Mouse (Mus musculus): ENCODE measurements around the gene Pfkm. TPM values are rescaled to one million over a fixed set of nuclear protein-coding genes. Genes with fewer than 3 reads are reported as not detected.

The Pfkm gene
- polyA plus RNA-seq (2014; fragmentation: Illumina TruSeq; extraction: RNeasy Lipid Tissue Mini Kit (QIAGEN cat#74804); ENCODE audit: low read depth, low replicate concordance), result 729 TPM

DNA sequence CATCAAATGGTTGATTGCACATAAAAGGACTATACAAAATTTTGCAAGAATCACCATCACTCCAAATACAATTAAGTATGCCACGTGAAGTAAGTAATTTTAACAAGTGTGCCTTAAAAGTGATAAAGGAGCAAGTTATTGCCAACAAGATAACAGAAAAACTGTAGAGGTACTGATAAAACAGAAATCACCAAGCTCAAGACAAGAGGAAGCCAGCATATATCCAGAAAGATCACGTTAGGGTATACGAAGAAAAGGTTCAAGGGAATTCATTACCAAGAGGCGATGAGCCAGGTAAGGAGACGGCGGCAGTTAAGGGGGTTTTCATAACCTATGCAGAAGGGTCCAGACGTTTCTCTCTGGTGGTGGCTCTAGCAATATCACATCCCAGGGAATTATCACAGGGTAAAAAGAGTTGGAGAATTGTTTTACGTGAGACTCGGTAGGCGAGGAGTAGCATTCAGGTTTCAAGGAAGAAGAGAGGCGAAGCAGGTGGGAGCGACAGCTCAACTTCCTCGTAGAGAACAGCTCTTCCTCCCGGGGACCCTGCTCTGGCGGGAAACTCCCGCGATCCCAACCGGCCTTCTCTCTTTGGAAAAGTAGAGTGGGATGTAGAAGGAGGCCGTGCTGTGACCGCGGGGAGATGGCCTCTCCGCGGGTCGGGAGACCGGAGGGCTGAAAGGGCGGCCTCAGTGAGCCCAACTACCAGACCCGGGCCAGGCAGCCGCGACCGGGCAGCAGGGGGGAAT, at the start of gene Pfkm:
Pfkm (plus strand) TSS at position 218 of the 749 bp plus-strand sequence.

DNA sequence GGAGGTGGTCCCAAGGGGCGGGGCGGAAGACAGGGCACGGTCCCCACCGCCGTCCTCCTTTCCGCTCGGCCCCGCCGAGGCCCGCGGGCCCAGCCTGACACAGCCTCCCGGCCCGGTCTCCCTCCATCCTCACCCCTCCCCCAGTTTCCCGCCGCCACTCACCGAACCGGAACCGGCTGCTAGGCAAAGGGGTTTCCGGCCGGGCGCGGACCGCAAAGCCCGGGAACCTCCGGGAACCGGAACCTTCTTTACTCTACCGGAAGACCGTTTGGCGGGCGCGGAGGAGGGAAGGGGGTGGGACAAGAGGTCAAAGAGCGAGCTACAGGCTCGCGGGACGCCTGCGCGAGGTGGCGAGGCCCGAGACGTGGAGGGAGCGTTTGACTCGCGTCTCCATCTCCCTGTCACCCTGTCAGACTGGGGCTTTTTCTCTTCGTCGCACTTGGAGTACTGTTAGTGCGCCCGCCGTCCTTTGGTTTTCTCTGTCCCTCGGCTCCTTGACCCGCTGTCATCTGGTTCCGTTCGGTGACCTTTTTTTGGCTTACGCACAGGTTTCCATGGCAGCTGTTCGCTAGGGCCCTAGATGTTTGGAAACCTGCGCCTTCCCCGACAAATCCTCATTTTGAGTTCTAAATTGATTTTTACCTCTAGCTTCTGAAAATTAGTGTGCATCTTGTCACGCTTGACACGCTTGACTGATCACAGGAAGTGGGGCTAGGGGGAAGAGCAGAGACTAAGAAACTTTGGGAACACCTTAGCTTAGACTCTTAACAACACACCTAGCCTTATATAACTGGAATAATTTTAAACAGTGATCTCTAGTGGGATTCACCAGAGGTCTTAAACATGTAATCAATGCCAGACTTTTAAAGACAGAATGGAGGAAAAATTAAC, 977 bp downstream of the Pfkm start, which contains the start of gene Senp1:
Senp1 (minus strand) TSS at position 624 of the 891 bp plus-strand sequence.

DNA sequence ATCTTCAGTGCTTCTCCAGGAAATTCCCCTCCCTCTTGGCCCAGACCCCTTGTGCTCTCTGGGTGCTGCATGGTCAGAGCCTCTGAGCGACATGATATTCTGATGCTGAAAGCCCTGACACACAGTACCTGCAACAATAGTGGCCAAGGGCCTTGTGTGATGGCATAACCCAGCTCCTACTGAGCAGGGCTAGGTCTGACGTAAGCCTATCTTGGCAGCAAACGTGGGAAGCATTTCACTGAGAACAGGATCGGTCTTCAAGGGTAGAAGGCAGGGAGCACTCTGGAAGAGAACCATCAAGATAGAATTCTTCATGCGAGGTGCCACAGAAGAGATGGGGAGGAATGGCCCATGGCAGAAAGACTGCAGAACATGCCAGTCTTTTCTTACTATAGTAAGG, 73.1 kb downstream of the Pfkm start, which contains the start of gene Asb8:
Asb8 (minus strand) TSS at position 101 of the 400 bp plus-strand sequence.

DNA sequence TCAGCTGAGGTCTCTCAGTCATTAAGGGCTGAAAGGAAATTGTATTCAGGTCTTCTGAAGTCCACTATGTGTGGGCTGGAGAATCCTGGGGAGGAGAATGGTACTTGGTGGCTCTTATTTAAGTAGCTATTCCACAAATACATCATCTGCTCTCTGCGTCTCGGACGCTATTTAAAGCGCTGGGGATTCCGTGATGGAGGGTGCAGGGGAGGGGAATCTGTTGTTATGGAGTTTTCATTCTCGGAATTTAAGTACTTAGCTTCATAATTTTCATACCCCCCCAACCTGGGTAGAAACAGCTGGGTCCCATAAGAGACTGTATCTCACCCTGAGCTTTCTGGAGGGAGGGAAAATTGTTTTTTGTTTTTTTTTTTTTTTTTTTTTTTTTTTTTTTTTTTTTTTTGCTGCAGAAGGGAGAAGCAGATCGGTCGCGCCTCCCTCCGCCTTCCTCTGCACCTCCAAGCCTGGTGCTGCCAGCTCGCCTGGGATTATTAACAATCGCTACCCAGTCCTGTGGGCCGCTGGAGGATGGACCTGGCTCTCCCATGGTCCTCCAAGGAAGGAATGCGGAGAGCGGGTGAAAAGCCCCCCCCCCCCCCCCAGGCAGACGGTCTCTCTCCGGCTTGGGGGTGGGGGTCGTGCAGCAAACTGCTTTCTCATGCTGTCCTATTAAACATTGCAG, 74.7 kb downstream of the Pfkm start, which contains the start of gene Ccdc184:
Ccdc184 (plus strand) TSS at position 196 of the 682 bp plus-strand sequence.

Other genes starting within 250 kb of the Pfkm start
- 46.5 TPM for gene Hdac7, start 248.1 kb upstream of the Pfkm start, polyA plus RNA-seq (2014; fragmentation: Illumina TruSeq; extraction: RNeasy Lipid Tissue Mini Kit (QIAGEN cat#74804); ENCODE audit: low read depth, low replicate concordance)
- gene Vdr, start 182.0 kb upstream of the Pfkm start, polyA plus RNA-seq (2014; fragmentation: Illumina TruSeq; extraction: RNeasy Lipid Tissue Mini Kit (QIAGEN cat#74804); ENCODE audit: low read depth, low replicate concordance), result 2.2 TPM
- gene Tmem106c, start 128.4 kb upstream of the Pfkm start, polyA plus RNA-seq (2014; fragmentation: Illumina TruSeq; extraction: RNeasy Lipid Tissue Mini Kit (QIAGEN cat#74804); ENCODE audit: low read depth, low replicate concordance), result 16.1 TPM
- gene Col2a1, start 87.9 kb upstream of the Pfkm start, polyA plus RNA-seq (2014; fragmentation: Illumina TruSeq; extraction: RNeasy Lipid Tissue Mini Kit (QIAGEN cat#74804); ENCODE audit: low read depth, low replicate concordance), result not detected
- gene Senp1, start 1.2 kb downstream of the Pfkm start, polyA plus RNA-seq (2014; fragmentation: Illumina TruSeq; extraction: RNeasy Lipid Tissue Mini Kit (QIAGEN cat#74804); ENCODE audit: low read depth, low replicate concordance), result 10.9 TPM
- gene Asb8, start 73.0 kb downstream of the Pfkm start, polyA plus RNA-seq (2014; fragmentation: Illumina TruSeq; extraction: RNeasy Lipid Tissue Mini Kit (QIAGEN cat#74804); ENCODE audit: low read depth, low replicate concordance), result 96.2 TPM
- 0.42 TPM for gene Ccdc184, start 74.6 kb downstream of the Pfkm start, polyA plus RNA-seq (2014; fragmentation: Illumina TruSeq; extraction: RNeasy Lipid Tissue Mini Kit (QIAGEN cat#74804); ENCODE audit: low read depth, low replicate concordance)
- not detected for gene Olfr288, start 103.0 kb downstream of the Pfkm start, polyA plus RNA-seq (2014; fragmentation: Illumina TruSeq; extraction: RNeasy Lipid Tissue Mini Kit (QIAGEN cat#74804); ENCODE audit: low read depth, low replicate concordance)
- not detected for gene Gm44579, start 128.4 kb downstream of the Pfkm start, polyA plus RNA-seq (2014; fragmentation: Illumina TruSeq; extraction: RNeasy Lipid Tissue Mini Kit (QIAGEN cat#74804); ENCODE audit: low read depth, low replicate concordance)
- not detected for gene Olfr287, start 128.5 kb downstream of the Pfkm start, polyA plus RNA-seq (2014; fragmentation: Illumina TruSeq; extraction: RNeasy Lipid Tissue Mini Kit (QIAGEN cat#74804); ENCODE audit: low read depth, low replicate concordance)
- not detected for gene Olfr286, start 141.9 kb downstream of the Pfkm start, polyA plus RNA-seq (2014; fragmentation: Illumina TruSeq; extraction: RNeasy Lipid Tissue Mini Kit (QIAGEN cat#74804); ENCODE audit: low read depth, low replicate concordance)
- gene H1fnt, start 164.7 kb downstream of the Pfkm start, polyA plus RNA-seq (2014; fragmentation: Illumina TruSeq; extraction: RNeasy Lipid Tissue Mini Kit (QIAGEN cat#74804); ENCODE audit: low read depth, low replicate concordance), result not detected
- gene Zfp641, start 203.6 kb downstream of the Pfkm start, polyA plus RNA-seq (2014; fragmentation: Illumina TruSeq; extraction: RNeasy Lipid Tissue Mini Kit (QIAGEN cat#74804); ENCODE audit: low read depth, low replicate concordance), result 5.4 TPM
- not detected for gene Olfr285, start 224.8 kb downstream of the Pfkm start, polyA plus RNA-seq (2014; fragmentation: Illumina TruSeq; extraction: RNeasy Lipid Tissue Mini Kit (QIAGEN cat#74804); ENCODE audit: low read depth, low replicate concordance)
- not detected for gene Olfr284, start 248.4 kb downstream of the Pfkm start, polyA plus RNA-seq (2014; fragmentation: Illumina TruSeq; extraction: RNeasy Lipid Tissue Mini Kit (QIAGEN cat#74804); ENCODE audit: low read depth, low replicate concordance)

Measured in heart, adult 10 weeks (tissue).